Mouse (Mus musculus) left cerebral cortex, adult 6 months (tissue): Measurements from ENCODE around the gene Scgb2b20. TPM values are rescaled to one million over a fixed set of nuclear protein-coding genes. Genes with fewer than 3 reads are reported as not detected.

Experiments
- long read RNA-seq, 2 experiments: library from polyadenylated mRNA; unstranded; transcript quantifications; one replicate each; pipeline ENCODE4 v2.0.0; 2019 to 2020
- polyA plus RNA-seq: library from polyadenylated mRNA; unstranded; fragments of <200 nt; fragmentation: Nextera tagmentation; gene quantifications from 2 replicates; pipeline ENCODE4 v1.2.3, GENCODE M21; 2021

Gene Scgb2b20
- not detected in 2 replicates for polyA plus RNA-seq
- long read RNA-seq, experiment 1: 0 reads
- long read RNA-seq, experiment 2: 0 reads

GRCm38 (mm10) chr7:33366222-33366621 is at the start of gene Scgb2b20:
Scgb2b20 (minus strand) TSS chr7:33366322.

GRCm38 (mm10) chr7:33372934-33373333 is 6.8 kb upstream of the Scgb2b20 start, which contains the start of gene Scgb1b20:
Scgb1b20 (plus strand) TSS chr7:33373234.

Other genes starting within 250 kb of the Scgb2b20 start
- not detected in 2 replicates for gene Scgb2b18, start 192.5 kb downstream of the Scgb2b20 start, polyA plus RNA-seq
- not detected in 2 replicates for gene Scgb1b18, start 180.8 kb downstream of the Scgb2b20 start, polyA plus RNA-seq
- gene Scgb2b19, start 86.0 kb downstream of the Scgb2b20 start, polyA plus RNA-seq: not detected in 2 replicates
- not detected in 2 replicates for gene Scgb1b19, start 79.0 kb downstream of the Scgb2b20 start, polyA plus RNA-seq
- gene Scgb1b20, start 6.9 kb upstream of the Scgb2b20 start, polyA plus RNA-seq: not detected in 2 replicates
- gene Scgb2b21, start 154.1 kb upstream of the Scgb2b20 start, polyA plus RNA-seq: not detected in 2 replicates